Mouse (Mus musculus) CH12.LX (cell line): Measurements from ENCODE around the gene Elk3. TPM values are rescaled to one million over a fixed set of nuclear protein-coding genes. Genes with fewer than 3 reads are reported as not detected.

Experiments used
- DNase-seq: peaks from one replicate; pipeline ENCODE4 v3.0.0-alpha.2; 2013; ENCODE audit errors: extremely low read depth
- H3K27ac ChIP-seq: 2 replicates; pipeline ENCODE4 v1.5.1; 2012; ENCODE audit warnings: low read depth, mild to moderate bottlenecking, control low read depth, moderate library complexity; ENCODE audit not compliant: insufficient read depth
- H3K27me3 ChIP-seq: replicated peaks from 2 replicates; pipeline ENCODE3; 2012; ENCODE audit warnings: inconsistent platforms
- H3K36me3 ChIP-seq, 2 experiments: replicated peaks in 1 of 2; 2 replicates each; pipeline versions ENCODE3 to v1.6.1; 2012; ENCODE audit warnings: inconsistent platforms in 1 of 2, low read length in 1 of 2, mild to moderate bottlenecking in 1 of 2, mixed read lengths in 1 of 2, moderate library complexity in 1 of 2; ENCODE audit not compliant: control insufficient read depth in 1 of 2, insufficient read depth in 1 of 2
- H3K4me1 ChIP-seq, 2 experiments: 2 replicates each; pipeline ENCODE4 v1.6.1; 2012; ENCODE audit warnings: inconsistent platforms in 1 of 2, moderate library complexity in 1 of 2; ENCODE audit not compliant: insufficient read depth in 2 of 2, control insufficient read depth in 1 of 2
- H3K4me2 ChIP-seq: 2 replicates; pipeline ENCODE4 v1.6.1; 2012; ENCODE audit warnings: low read depth, mild to moderate bottlenecking, control low read depth; ENCODE audit not compliant: poor library complexity, insufficient read depth, severe bottlenecking
- H3K4me3 ChIP-seq, 3 experiments: fragments of 150-350 bp in 1 of 3; sonication (generic) in 1 of 3; replicated peaks in 1 of 3; 2 replicates each; pipeline versions ENCODE3 to v1.5.1; 2011 to 2012; ENCODE audit warnings: low read depth in 2 of 3, low read length in 2 of 3, mild to moderate bottlenecking in 2 of 3, moderate library complexity in 2 of 3, control low read depth in 1 of 3, improper control_type of control experiment in 1 of 3, inconsistent platforms in 1 of 3, mixed read lengths in 1 of 3; ENCODE audit not compliant: poor library complexity in 1 of 3
- H3K79me2 ChIP-seq: replicated peaks from 2 replicates; pipeline ENCODE4 v1.6.1; 2012; ENCODE audit warnings: mild to moderate bottlenecking, moderate library complexity; ENCODE audit not compliant: control insufficient read depth, poor library complexity, insufficient read depth, severe bottlenecking; ENCODE audit errors: extremely low read depth
- H3K9ac ChIP-seq: 2 replicates; pipeline ENCODE4 v1.6.1; 2012; ENCODE audit warnings: low read depth, mild to moderate bottlenecking, control low read depth, moderate library complexity; ENCODE audit not compliant: insufficient read depth
- H3K9me3 ChIP-seq: replicated peaks from 2 replicates; pipeline ENCODE3; 2012; ENCODE audit warnings: low read length, inconsistent platforms, mixed read lengths
- BHLHE40 ChIP-seq: IDR thresholded peaks from 2 replicates; pipeline ENCODE4 v1.6.1; 2011; ENCODE audit warnings: mild to moderate bottlenecking, low read depth, low read length, improper control_type of control experiment
- CHD1 ChIP-seq: IDR thresholded peaks from 2 replicates; pipeline ENCODE4 v1.6.1; 2012; ENCODE audit warnings: low read depth, low read length, improper control_type of control experiment, inconsistent platforms
- CHD2 ChIP-seq: IDR thresholded peaks from 2 replicates; pipeline ENCODE4 v1.6.1; 2011; ENCODE audit warnings: low read length, improper control_type of control experiment
- CTCF ChIP-seq, 2 experiments: IDR thresholded peaks in 1 of 2; conservative IDR thresholded peaks in 1 of 2; 2 replicates each; pipeline ENCODE4 v1.5.1; 2011 to 2012; ENCODE audit warnings: low read depth in 2 of 2, low read length in 2 of 2, improper control_type of control experiment in 1 of 2, inconsistent platforms in 1 of 2, mild to moderate bottlenecking in 1 of 2, moderate library complexity in 1 of 2
- E2F4 ChIP-seq: IDR thresholded peaks from 2 replicates; pipeline ENCODE4 v1.6.1; 2011; ENCODE audit warnings: low read depth, low read length, improper control_type of control experiment; ENCODE audit not compliant: insufficient replicate concordance
- EP300 ChIP-seq: IDR thresholded peaks from 2 replicates; pipeline ENCODE4 v1.6.1; 2011; ENCODE audit warnings: low read length, improper control_type of control experiment
- GABPA ChIP-seq: IDR thresholded peaks from 2 replicates; pipeline ENCODE4 v1.6.1; 2012; ENCODE audit warnings: low read depth, low read length, improper control_type of control experiment, inconsistent platforms; ENCODE audit not compliant: insufficient replicate concordance
- HCFC1 ChIP-seq: IDR thresholded peaks from 2 replicates; pipeline ENCODE4 v1.6.1; 2012; ENCODE audit warnings: low read depth, mild to moderate bottlenecking, inconsistent platforms, low read length, improper control_type of control experiment
- JUN ChIP-seq: IDR thresholded peaks from 2 replicates; pipeline ENCODE4 v1.6.1; 2011; ENCODE audit warnings: low read depth, mild to moderate bottlenecking, low read length, improper control_type of control experiment, moderate library complexity; ENCODE audit not compliant: insufficient read depth
- JUND ChIP-seq: conservative IDR thresholded peaks from 2 replicates; pipeline ENCODE4 v1.6.1; 2011; ENCODE audit warnings: low read depth, low read length, improper control_type of control experiment
- MAFK ChIP-seq: IDR thresholded peaks from 2 replicates; pipeline ENCODE4 v1.6.1; 2011; ENCODE audit warnings: low read length, improper control_type of control experiment; ENCODE audit not compliant: insufficient replicate concordance
- MAZ ChIP-seq: IDR thresholded peaks from 2 replicates; pipeline ENCODE4 v1.6.1; 2012; ENCODE audit warnings: low read depth, mild to moderate bottlenecking, inconsistent platforms, low read length, improper control_type of control experiment, moderate library complexity
- MEF2A ChIP-seq: IDR thresholded peaks from 2 replicates; pipeline ENCODE4 v1.6.1; 2014; ENCODE audit warnings: low read depth, mild to moderate bottlenecking, inconsistent platforms, low read length, improper control_type of control experiment, borderline replicate concordance
- MXI1 ChIP-seq: IDR thresholded peaks from 2 replicates; pipeline ENCODE4 v1.6.1; 2011; ENCODE audit warnings: mild to moderate bottlenecking, low read depth, low read length, improper control_type of control experiment
- MYC ChIP-seq: IDR thresholded peaks from 2 replicates; pipeline ENCODE4 v1.6.1; 2011; ENCODE audit warnings: low read depth, mild to moderate bottlenecking, improper control_type of control experiment, low read length
- NELFE ChIP-seq: IDR thresholded peaks from 2 replicates; pipeline ENCODE4 v1.6.1; 2011; ENCODE audit warnings: low read depth, low read length, improper control_type of control experiment
- NRF1 ChIP-seq: IDR thresholded peaks from 2 replicates; pipeline ENCODE4 v1.6.1; 2014; ENCODE audit warnings: low read depth, mild to moderate bottlenecking, inconsistent platforms, low read length, improper control_type of control experiment, moderate library complexity
- POLR2A ChIP-seq: IDR thresholded peaks from 2 replicates; pipeline ENCODE4 v1.6.1; 2011; ENCODE audit warnings: low read depth, mild to moderate bottlenecking, improper control_type of control experiment, low read length
- POLR2AphosphoS2 ChIP-seq: IDR thresholded peaks from 2 replicates; pipeline ENCODE4 v1.6.1; 2011; ENCODE audit warnings: low read depth, low read length, improper control_type of control experiment
- RAD21 ChIP-seq: IDR thresholded peaks from 2 replicates; pipeline ENCODE4 v1.6.1; 2011; ENCODE audit warnings: low read depth, mild to moderate bottlenecking, low read length, improper control_type of control experiment, moderate library complexity
- SIN3A ChIP-seq: IDR thresholded peaks from 2 replicates; pipeline ENCODE4 v1.6.1; 2012; ENCODE audit warnings: low read length, improper control_type of control experiment, inconsistent platforms
- SMC3 ChIP-seq: IDR thresholded peaks from 2 replicates; pipeline ENCODE4 v1.6.1; 2011; ENCODE audit warnings: low read depth, low read length, improper control_type of control experiment
- TBP ChIP-seq: conservative IDR thresholded peaks from 2 replicates; pipeline ENCODE4 v1.6.1; 2011; ENCODE audit warnings: low read depth, low read length, improper control_type of control experiment
- TCF12 ChIP-seq: IDR thresholded peaks from 2 replicates; pipeline ENCODE4 v1.6.1; 2014; ENCODE audit warnings: low read depth, mild to moderate bottlenecking, inconsistent platforms, low read length, improper control_type of control experiment
- UBTF ChIP-seq: IDR thresholded peaks from 2 replicates; pipeline ENCODE4 v1.6.1; 2012; ENCODE audit warnings: low read depth, mild to moderate bottlenecking, inconsistent platforms, low read length, improper control_type of control experiment, moderate library complexity
- USF1 ChIP-seq: IDR thresholded peaks from 2 replicates; pipeline ENCODE4 v1.6.1; 2014; ENCODE audit warnings: low read depth, mild to moderate bottlenecking, inconsistent platforms, low read length, improper control_type of control experiment
- USF2 ChIP-seq: conservative IDR thresholded peaks from 2 replicates; pipeline ENCODE4 v1.6.1; 2011; ENCODE audit warnings: low read depth, low read length, improper control_type of control experiment
- ZC3H11A ChIP-seq: IDR thresholded peaks from 2 replicates; pipeline ENCODE4 v1.6.1; 2012; ENCODE audit warnings: low read depth, mild to moderate bottlenecking, inconsistent platforms, low read length, improper control_type of control experiment
- ZNF384 ChIP-seq: IDR thresholded peaks from 2 replicates; pipeline ENCODE4 v1.6.1; 2012; ENCODE audit warnings: low read depth, low read length, improper control_type of control experiment, inconsistent platforms
- dilution Hi-C: fragments of 300-500 bp; cut with MboI; formaldehyde crosslinking; loops from 2 replicates; pipeline ENCODE4 v1.14.3; 2020; ENCODE audit warnings: low sequenced_read_pairs; ENCODE audit not compliant: extremely low pct_unique_long_range_greater_than_20kb, extremely low pct_ligation_motif_present
- in situ Hi-C: fragments of 300-500 bp; cut with MboI; formaldehyde crosslinking; loops from 3 replicates; pipeline ENCODE4 v1.14.3; 2019; ENCODE audit warnings: low sequenced_read_pairs, low pct_ligation_motif_present, low pct_unique_long_range_greater_than_20kb, mixed read lengths
- polyA plus RNA-seq: library from polyadenylated mRNA; unstranded; fragments of >175 nt; gene quantifications from 2 replicates; pipeline ENCODE4 v1.2.1, GENCODE M21; 2012; ENCODE audit warnings: low read depth; ENCODE audit not compliant: insufficient read length
- total RNA-seq, 2 experiments: library from RNA; depleted of rRNA; stranded (reverse); fragments of 300-350 nt in 1 of 2; fragments of >200 nt in 1 of 2; gene quantifications; 2 replicates each; pipeline ENCODE4 v1.2.3; 2012 to 2014

The Elk3 gene
- total and polyA plus RNA-seq, 3 experiments = 20.1 to 37.0 (median 25.8) TPM

DNA sequence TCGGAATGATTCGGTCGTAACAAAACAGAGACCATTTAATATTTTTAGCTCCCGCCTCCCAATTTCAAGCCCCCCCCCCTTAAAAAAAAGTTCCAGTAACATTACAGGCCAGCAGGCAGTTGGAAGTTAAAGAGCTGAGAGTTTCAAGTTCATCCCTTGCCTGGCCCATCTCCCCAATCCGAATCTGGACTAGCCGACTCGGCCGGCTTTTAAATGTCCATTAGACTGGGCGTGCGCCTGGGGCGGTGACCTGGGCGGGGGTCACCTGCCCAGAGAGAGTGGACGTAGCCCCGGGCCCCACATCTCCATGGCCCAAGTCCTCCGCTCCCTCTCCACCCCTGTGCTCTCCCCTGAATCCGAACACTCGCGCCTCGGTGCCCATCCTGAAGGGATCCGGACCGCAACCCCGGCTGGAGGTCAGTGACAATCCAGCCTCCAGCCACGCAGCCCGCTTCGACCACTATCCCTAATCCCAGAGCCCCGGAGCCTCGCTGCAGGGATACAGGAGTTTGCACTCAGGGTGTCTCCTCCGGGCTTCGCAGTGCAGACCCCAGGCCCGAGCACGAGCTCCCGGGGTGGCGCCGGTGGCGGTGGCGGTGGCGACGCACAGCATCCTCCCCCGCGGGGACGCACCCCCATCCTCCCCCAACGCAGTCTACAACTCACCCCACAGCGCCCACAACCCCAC, 857 bp downstream of the Elk3 start:
- Histone ChIP-seq H3K36me3 (peaks cover 0 to 8% of the 10 kb centered on the region in 2 experiments), H3K4me2 (peak overlapping the region; percentile 63; the same call in 1 of the 2 replicates), H3K9me3 (no peaks in the 10 kb centered on the region), H3K4me1 (peaks cover 0 to 41% of the 10 kb centered on the region in 2 experiments; a peak in 2 of 4 replicates), H3K9ac (peak overlapping the region; percentile 95), H3K27ac (peak overlapping the region; percentile 77), H3K27me3 (no peaks in the 10 kb centered on the region), H3K79me2 (peaks cover 44% of the 10 kb centered on the region), H3K4me3 (peak overlapping the region; percentile 75 to 91 (median 81))
- dilution Hi-C loops (no loop called here), in situ Hi-C loops (loop anchor here (5.0 kb wide), 1 partner anchor 37 kb away; no protein-coding TSS in a partner anchor)
- DNase-seq = no peak
- TF ChIP-seq ZC3H11A (no peak), EP300 (0 out of 2 replicates have a peak, but pooled peaks have one; percentile 2), CHD1 (peak; percentile 64; the same call in 1 of the 2 replicates), MXI1 (peak; percentile 65), UBTF (no peak), TBP (0 out of 2 replicates have a peak, but pooled peaks have one; percentile 8), MYC (no peak), RAD21 (no peak), GABPA (no peak), TCF12 (peak; percentile 30; the same call in 1 of the 2 replicates), ZNF384 (no peak), POLR2AphosphoS2 (no peak), MAZ (no peak), CHD2 (peak; percentile 47; the same call in 1 of the 2 replicates), SMC3 (no peak), USF1 (no peak)

DNA sequence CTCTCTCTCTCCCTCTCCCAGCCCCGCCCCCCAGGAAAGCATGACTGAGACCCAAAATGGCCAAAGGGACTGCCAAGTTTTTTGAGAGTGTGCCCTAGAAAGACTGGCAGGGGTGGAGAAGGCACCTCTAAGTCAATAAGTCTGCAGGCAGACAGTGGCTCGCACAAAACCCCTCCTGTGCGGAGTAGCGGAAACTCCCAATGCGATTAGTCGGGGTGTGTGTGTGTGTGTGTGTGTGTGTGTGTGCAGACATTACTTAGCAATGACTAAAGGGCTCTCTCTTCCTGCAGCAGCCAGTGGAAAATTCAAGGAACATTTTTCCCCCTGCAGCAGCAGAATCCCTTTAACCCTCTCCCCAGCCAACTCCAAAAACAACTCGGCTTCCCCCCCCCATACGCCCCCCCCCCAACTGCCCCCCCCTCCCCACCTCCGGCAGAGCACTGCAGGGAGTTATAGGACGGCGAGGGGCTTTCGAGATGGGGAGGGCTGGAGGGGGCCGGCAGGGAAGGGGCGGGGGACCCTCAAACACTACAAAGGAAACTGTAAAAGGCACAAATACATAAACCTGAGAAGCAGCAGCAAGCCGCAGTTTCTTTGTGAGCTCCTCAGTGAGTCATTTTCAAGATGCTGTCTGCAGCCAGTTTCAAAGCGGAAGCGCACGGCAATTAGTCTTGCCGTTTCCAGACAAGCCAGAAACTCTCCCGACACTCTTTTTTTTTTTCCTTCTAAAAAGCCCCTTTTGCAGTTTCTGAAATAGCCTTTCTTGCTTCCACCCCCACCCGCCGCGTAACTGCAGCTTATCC, 1.6 kb downstream of the Elk3 start:
- Histone ChIP-seq H3K4me3 (peak overlapping the region; percentile 75 to 91 (median 81)), H3K4me2 (peak overlapping the region; percentile 87), H3K9ac (peak overlapping the region; percentile 95), H3K27me3 (no peaks in the 10 kb centered on the region), H3K27ac (peak overlapping the region; percentile 91), H3K36me3 (peaks cover 0 to 10% of the 10 kb centered on the region in 2 experiments), H3K79me2 (peaks cover 51% of the 10 kb centered on the region), H3K9me3 (no peaks in the 10 kb centered on the region), H3K4me1 (peaks cover 2 to 45% of the 10 kb centered on the region in 2 experiments; a peak in 3 of 4 replicates)
- in situ Hi-C loops = no loop called here
- dilution Hi-C loops = no loop called here
- peak; percentile 85 for DNase-seq
- TF ChIP-seq BHLHE40 = peak; percentile 80
- TF ChIP-seq EP300 = peak; percentile 88
- TF ChIP-seq E2F4 = no peak
- peak; percentile 44 for TF ChIP-seq HCFC1
- TF ChIP-seq POLR2AphosphoS2 = no peak
- TF ChIP-seq MEF2A = peak; percentile 93
- TF ChIP-seq ZNF384 = peak; percentile 97
- TF ChIP-seq CTCF (conservative IDR thresholded peaks at IDR 0.05 in 1 of 2, IDR thresholded peaks at IDR 0.05 in 1 of 2; ENCODE audit: low read depth in 2 of 2, low read length in 2 of 2) = no peak
- peak; percentile 28 for TF ChIP-seq JUN
- TF ChIP-seq USF2 = no peak
- peak; percentile 51; the same call in 1 of the 2 replicates for TF ChIP-seq CHD1
- TF ChIP-seq NELFE = peak; percentile 11; the same call in 1 of the 2 replicates
- TF ChIP-seq MAFK = peak; percentile 59; the same call in 1 of the 2 replicates
- TF ChIP-seq JUND = peak; percentile 41; the same call in 1 of the 2 replicates
- peak; percentile 78 for TF ChIP-seq CHD2
- TF ChIP-seq MYC = 0 out of 2 replicates have a peak, but pooled peaks have one; percentile 14
- TF ChIP-seq SIN3A = peak; percentile 70
- TF ChIP-seq NRF1 = no peak
- peak; percentile 37 for TF ChIP-seq POLR2A
